Mouse (Mus musculus) cortical plate, adult 2 months (tissue): ENCODE measurements at regions not wholly inside any gene's neighbourhood (a gene's known extent, or its start where the extent isn't known, plus 50 kb on each side); places are given as distances from the start of the nearest gene placed in this dataset.

Experiments used
- CTCF ChIP-seq: fragments of 200-500 bp; IDR thresholded peaks from 2 replicates; pipeline ENCODE4 v1.5.1; 2011; ENCODE audit warnings: mild to moderate bottlenecking, control low read depth, low read length; ENCODE audit not compliant: insufficient read depth; ENCODE audit errors: extremely low read depth
- POLR2A ChIP-seq: fragments of 200-500 bp; IDR thresholded peaks from 2 replicates; pipeline ENCODE4 v1.6.1; 2011; ENCODE audit warnings: mild to moderate bottlenecking, low read length, control low read depth; ENCODE audit not compliant: insufficient read depth; ENCODE audit errors: extremely low read depth

DNA sequence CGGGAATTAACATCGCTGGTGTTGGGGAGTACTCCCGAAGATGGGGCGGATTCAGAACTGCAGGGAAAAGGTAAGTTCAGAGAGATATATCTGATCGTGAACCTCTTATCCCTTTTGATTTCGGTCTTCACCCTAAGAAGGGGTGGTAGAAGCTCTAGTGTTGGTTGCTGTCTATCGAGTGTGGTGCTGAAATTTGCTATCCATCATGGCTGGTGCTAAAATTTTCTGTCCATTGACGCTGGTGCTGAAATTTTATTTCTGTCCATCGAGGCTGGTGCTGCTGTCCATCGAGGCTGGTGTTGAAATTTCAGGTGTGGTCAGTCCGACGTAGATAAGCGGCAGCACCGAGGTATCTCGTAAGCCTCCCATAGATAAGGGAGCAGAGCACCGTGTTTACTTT lies 122.7 kb upstream of the 9130204L05Rik start:
- no peak for TF ChIP-seq CTCF
- no peak for TF ChIP-seq POLR2A
